Mouse (Mus musculus) lung, postnatal 0 days (tissue): ENCODE measurements around the gene Kalrn. TPM values are rescaled to one million over a fixed set of nuclear protein-coding genes. Genes with fewer than 3 reads are reported as not detected.
"Not testable (repeated sequence)": the region's sequence is repeated elsewhere in the genome, so short reads cannot be mapped to it uniquely, and the experiment has no call there.

ENCODE experiments used
- ATAC-seq: fragments of 200-750 bp; cut with Nextera tagmentation; 2 replicates; pipeline ENCODE4 v1.8.0; 2017; ENCODE audit warnings: moderate library complexity
- DNase-seq: peaks from one replicate; pipeline ENCODE4 v3.0.0-alpha.2; 2016; ENCODE audit warnings: low spot score
- H3K27ac ChIP-seq: fragments of 300-500 bp; sonication (generic); 2 replicates; pipeline ENCODE4 v1.5.1; 2014; ENCODE audit warnings: antibody characterized with exemption, mild to moderate bottlenecking, low read length, mixed read lengths
- H3K27me3 ChIP-seq: fragments of 300-500 bp; sonication (generic); replicated peaks from 2 replicates; pipeline ENCODE4 v1.6.1; 2014; ENCODE audit warnings: low read length, mixed read lengths; ENCODE audit not compliant: insufficient read depth
- H3K36me3 ChIP-seq: fragments of 300-500 bp; sonication (generic); 2 replicates; pipeline ENCODE4 v1.6.1; 2014; ENCODE audit warnings: low read length, mixed read lengths; ENCODE audit not compliant: insufficient read depth
- H3K4me1 ChIP-seq: fragments of 300-500 bp; sonication (generic); 2 replicates; pipeline ENCODE4 v1.6.1; 2014; ENCODE audit warnings: antibody characterized with exemption, low read depth, low read length, mixed read lengths; ENCODE audit not compliant: insufficient read depth
- H3K4me2 ChIP-seq: fragments of 300-500 bp; sonication (generic); replicated peaks from 2 replicates; pipeline ENCODE4 v1.6.1; 2014; ENCODE audit warnings: low read depth, mild to moderate bottlenecking, low read length, moderate library complexity, mixed read lengths
- H3K4me3 ChIP-seq: fragments of 300-500 bp; sonication (generic); 2 replicates; pipeline ENCODE4 v1.5.1; 2014; ENCODE audit warnings: low read depth, low read length
- H3K9ac ChIP-seq: fragments of 300-500 bp; sonication (generic); replicated peaks from 2 replicates; pipeline ENCODE4 v1.6.1; 2014; ENCODE audit warnings: low read depth, mild to moderate bottlenecking
- H3K9me3 ChIP-seq: fragments of 300-500 bp; sonication (generic); 2 replicates; pipeline ENCODE4 v1.6.1; 2016; ENCODE audit warnings: low read length, mixed read lengths
- CTCF ChIP-seq: IDR thresholded peaks from 2 replicates; pipeline ENCODE4 v1.5.1; 2016; ENCODE audit warnings: antibody characterized with exemption, mild to moderate bottlenecking
- EP300 ChIP-seq: IDR thresholded peaks from 2 replicates; pipeline ENCODE4 v1.6.1; 2016; ENCODE audit warnings: antibody characterized with exemption, mild to moderate bottlenecking, control low read depth
- WGBS: fragments of 180-500 bp; shearing (Covaris S2); extraction: QIAGEN DNeasy Blood & Tissue Kit; methylation state at CpG from one replicate; pipeline ENCODE4 v1.1.7; 2014; 5-methylcytosine and 5-hydroxymethylcytosine counted together
- polyA plus RNA-seq: library from polyadenylated mRNA; unstranded; fragments of >200 nt; fragmentation: Nextera tagmentation; extraction: Ambion mirVana; gene quantifications from 2 replicates; pipeline ENCODE4 v1.2.1, GENCODE M21; 2015

The Kalrn gene
- polyA plus RNA-seq, 1 experiment from 2014 or later = 13.6 TPM

DNA sequence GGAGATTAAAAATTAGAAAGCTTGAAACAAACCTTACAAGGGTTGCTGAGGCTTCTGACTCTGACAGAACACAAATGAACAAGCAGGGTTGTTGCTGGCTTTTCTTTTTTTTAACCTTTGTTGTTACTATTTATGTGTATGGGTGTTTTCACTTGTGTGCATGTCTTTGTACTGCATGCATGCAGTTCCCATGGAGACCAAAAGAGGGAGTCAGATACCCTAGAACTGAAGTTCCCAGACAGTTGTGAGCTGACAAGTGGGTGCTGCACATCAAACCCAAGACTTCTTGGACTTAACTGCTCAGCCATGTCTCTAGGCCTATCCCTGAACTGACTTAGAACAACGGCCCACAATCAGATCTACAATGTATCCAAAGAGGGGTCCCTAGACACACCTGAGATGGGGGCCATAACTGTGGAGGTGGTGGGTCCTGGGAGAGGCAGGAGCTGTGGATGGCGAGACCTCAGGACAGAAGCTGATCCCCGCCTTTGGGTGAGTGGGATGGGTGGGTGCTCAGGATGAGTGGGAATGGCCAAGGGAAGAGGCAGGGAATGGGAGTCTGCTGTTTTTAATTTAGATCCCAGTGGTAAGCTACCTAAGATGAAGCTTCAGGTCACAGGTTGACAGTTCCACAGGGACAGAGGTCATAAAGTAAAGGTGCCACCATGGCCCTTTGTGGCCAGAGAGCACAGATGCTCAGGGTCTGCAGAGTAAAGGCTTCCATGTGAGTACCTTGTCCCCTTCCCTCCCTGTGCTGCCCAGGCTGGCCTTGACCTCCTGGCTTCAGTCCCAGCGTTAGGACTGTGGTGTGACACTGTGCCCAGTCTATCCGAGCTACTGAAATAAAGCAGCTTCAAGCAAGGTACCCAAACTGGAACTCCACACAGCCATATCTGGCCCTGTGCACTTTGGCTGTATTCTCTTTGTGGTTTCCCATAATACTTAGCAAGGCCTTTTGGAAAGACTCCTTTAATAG, 490.6 kb downstream of the Kalrn start:
- ATAC-seq (no peak), DNase-seq (no peak)
- Histone ChIP-seq H3K27ac (no peak overlapping the region), H3K27me3 (no peaks in the 10 kb centered on the region), H3K4me3 (no peak overlapping the region), H3K9me3 (no peaks in the 10 kb centered on the region), H3K36me3 (no peaks in the 10 kb centered on the region), H3K9ac (no peak overlapping the region), H3K4me2 (no peak overlapping the region), H3K4me1 (peaks cover under 1% of the 10 kb centered on the region; the same call in 1 of the 2 replicates)
- WGBS = 90% methylated on average over 5 of the region's 5 CpGs
- TF ChIP-seq EP300 = no peak
- TF ChIP-seq CTCF = peak; percentile 53

- H3K4me2 ChIP-seq = no peak overlapping the region
- no peaks in the 10 kb centered on the region for H3K27me3 ChIP-seq
- DNase-seq (peak; percentile 37), ATAC-seq (peak; percentile 49)
- no peak for TF ChIP-seq CTCF
- no peak for TF ChIP-seq EP300
- no peaks in the 10 kb centered on the region for H3K4me1 ChIP-seq
- H3K36me3 ChIP-seq = no peaks in the 10 kb centered on the region
- no peaks in the 10 kb centered on the region for H3K9me3 ChIP-seq
- H3K4me3 ChIP-seq = no peak overlapping the region
- WGBS = 55% methylated on average over 19 of the region's 19 CpGs
- no peak overlapping the region for H3K27ac ChIP-seq
- no peak overlapping the region for H3K9ac ChIP-seq
Measured at GRCm38 (mm10) chr16:34081683-34082438, 491.5 kb downstream of the Kalrn start.

- not testable (repeated sequence) for H3K4me2 ChIP-seq, H3K9ac ChIP-seq, H3K27ac ChIP-seq, ATAC-seq, DNase-seq, H3K4me3 ChIP-seq, H3K36me3 ChIP-seq, H3K27me3 ChIP-seq, H3K4me1 ChIP-seq, H3K9me3 ChIP-seq
Measured at GRCm38 (mm10) chr16:34081314-34081682, 492.0 kb downstream of the Kalrn start.

- no peak for DNase-seq
- H3K4me2 ChIP-seq = no peak overlapping the region
Measured at GRCm38 (mm10) chr16:34080818-34081217, 492.5 kb downstream of the Kalrn start.

DNA sequence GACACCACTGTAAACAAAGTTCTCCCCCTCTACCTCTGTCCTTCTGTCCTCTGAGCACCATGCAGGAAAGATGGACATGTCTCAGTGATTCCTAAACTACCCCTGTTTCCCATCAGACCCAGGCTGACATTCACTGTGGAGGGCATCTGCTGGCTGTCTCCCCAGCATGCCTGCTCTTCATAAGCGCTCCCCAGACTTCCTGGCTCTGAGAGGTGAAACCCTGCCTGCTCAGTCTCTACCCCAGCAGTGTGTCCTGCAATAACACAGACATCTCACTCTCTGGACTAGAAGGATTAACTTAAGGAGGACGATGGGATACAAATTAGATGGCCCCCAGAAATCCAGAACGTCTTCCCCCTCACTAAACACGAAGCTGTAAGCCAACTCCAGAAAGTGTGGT, 493.8 kb downstream of the Kalrn start:
- Histone ChIP-seq H3K4me1 (no peaks in the 10 kb centered on the region), H3K27me3 (no peaks in the 10 kb centered on the region), H3K9me3 (no peaks in the 10 kb centered on the region), H3K4me2 (no peak overlapping the region), H3K4me3 (no peak overlapping the region), H3K27ac (no peak overlapping the region), H3K9ac (no peak overlapping the region), H3K36me3 (no peaks in the 10 kb centered on the region)
- DNase-seq (no peak), ATAC-seq (no peak)
- WGBS = 87% methylated on average over 4 of the region's 4 CpGs
- no peak for TF ChIP-seq CTCF
- TF ChIP-seq EP300 = no peak

More at GRCm38 (mm10) chr16:34080818-34081217, 492.5 kb downstream of the Kalrn start:
- Histone ChIP-seq H3K9ac (no peak overlapping the region), H3K27ac (no peak overlapping the region), H3K27me3 (no peaks in the 10 kb centered on the region), H3K4me1 (no peaks in the 10 kb centered on the region), H3K9me3 (no peaks in the 10 kb centered on the region), H3K4me3 (no peak overlapping the region), H3K36me3 (no peaks in the 10 kb centered on the region)
- no peak for TF ChIP-seq EP300
- ATAC-seq = no peak
- 32% methylated on average over 6 of the region's 6 CpGs for WGBS

DNA sequence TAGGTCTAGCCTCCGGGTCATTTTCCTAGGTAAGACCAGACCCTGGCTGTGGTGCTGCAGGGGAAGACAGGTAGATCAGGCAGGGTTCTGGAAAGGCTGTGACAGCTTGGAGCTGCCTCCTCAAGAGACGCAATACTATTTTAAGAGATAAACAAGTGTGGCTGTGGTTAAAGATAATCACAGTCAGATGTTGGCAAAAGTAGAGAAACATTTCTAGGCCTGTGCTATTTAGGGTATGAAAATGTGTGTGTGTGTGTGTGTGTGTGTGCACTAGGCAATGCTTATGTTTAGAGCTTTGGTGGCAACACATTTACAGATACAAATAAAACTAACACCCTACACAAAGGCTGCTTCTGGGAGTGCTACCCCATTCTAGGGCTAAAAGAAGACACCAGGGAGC, 494.6 kb downstream of the Kalrn start:
- no peak overlapping the region for H3K4me3 ChIP-seq
- TF ChIP-seq EP300 = no peak
- no peak for TF ChIP-seq CTCF
- H3K36me3 ChIP-seq = no peaks in the 10 kb centered on the region
- ATAC-seq (no peak), DNase-seq (no peak)
- H3K9ac ChIP-seq = no peak overlapping the region
- no peaks in the 10 kb centered on the region for H3K4me1 ChIP-seq
- no peak overlapping the region for H3K27ac ChIP-seq
- no peaks in the 10 kb centered on the region for H3K9me3 ChIP-seq
- H3K4me2 ChIP-seq = no peak overlapping the region
- WGBS = 65% methylated on average over 2 of the region's 2 CpGs
- no peaks in the 10 kb centered on the region for H3K27me3 ChIP-seq
